Mouse (Mus musculus) E14TG2a.4 (cell line): ENCODE data around the gene Dynll1.

Source experiments
- CTCF ChIP-seq: conservative IDR thresholded peaks from 2 replicates; pipeline ENCODE4 v1.5.1; 2014; ENCODE audit warnings: low read length
- NANOG ChIP-seq: IDR thresholded peaks from 2 replicates; pipeline ENCODE4 v1.6.1; 2014; ENCODE audit warnings: borderline replicate concordance, low read length, mixed read lengths

- TF ChIP-seq CTCF (no peak), NANOG (no peak)
These were observed 25.5 kb upstream of the Dynll1 start for GRCm38 (mm10) chr5:115326256-115326831.
